Mouse (Mus musculus) embryonic facial prominence, embryonic 14.5 days (tissue): ENCODE measurements around the gene Gm17949. TPM values are rescaled to one million over a fixed set of nuclear protein-coding genes. Genes with fewer than 3 reads are reported as not detected.

Experiments used
- ATAC-seq: fragments of 200-750 bp; cut with Nextera tagmentation; 2 replicates; pipeline ENCODE4 v1.8.0; 2017; ENCODE audit warnings: low read depth, moderate number of reproducible peaks, moderate TSS enrichment
- DNase-seq: peaks from one replicate; pipeline ENCODE4 v3.0.0-alpha.2; 2015; ENCODE audit warnings: low spot score
- H3K27ac ChIP-seq: fragments of 300-500 bp; sonication (generic); replicated peaks from 2 replicates; pipeline ENCODE4 v1.5.1; 2014; ENCODE audit warnings: low read depth, mild to moderate bottlenecking, low read length, moderate library complexity
- H3K27me3 ChIP-seq: fragments of 300-500 bp; sonication (generic); replicated peaks from 2 replicates; pipeline ENCODE4 v1.6.1; 2014; ENCODE audit warnings: low read length; ENCODE audit not compliant: control insufficient read depth, insufficient read depth
- H3K36me3 ChIP-seq: fragments of 300-500 bp; sonication (generic); 2 replicates; pipeline ENCODE4 v1.6.1; 2014; ENCODE audit warnings: low read length, mixed read lengths; ENCODE audit not compliant: control insufficient read depth, insufficient read depth
- H3K4me1 ChIP-seq: fragments of 300-500 bp; sonication (generic); 2 replicates; pipeline ENCODE4 v1.6.1; 2014; ENCODE audit warnings: antibody characterized with exemption, low read length; ENCODE audit not compliant: control insufficient read depth, insufficient read depth
- H3K4me2 ChIP-seq: fragments of 300-500 bp; sonication (generic); 2 replicates; pipeline ENCODE4 v1.6.1; 2014; ENCODE audit warnings: low read depth, mild to moderate bottlenecking, low read length, moderate library complexity, mixed read lengths
- H3K4me3 ChIP-seq: fragments of 300-500 bp; sonication (generic); 2 replicates; pipeline ENCODE4 v1.5.1; 2014; ENCODE audit warnings: low read depth, mild to moderate bottlenecking, low read length
- H3K9ac ChIP-seq: fragments of 300-500 bp; sonication (generic); 2 replicates; pipeline ENCODE4 v1.6.1; 2014; ENCODE audit warnings: low read depth, mild to moderate bottlenecking, low read length, moderate library complexity, mixed read lengths
- H3K9me3 ChIP-seq: fragments of 300-500 bp; sonication (generic); 2 replicates; pipeline ENCODE4 v1.6.1; 2016; ENCODE audit warnings: low read length; ENCODE audit not compliant: control insufficient read depth
- WGBS: fragments of 180-500 bp; shearing (Covaris S2); extraction: QIAGEN DNeasy Blood & Tissue Kit; methylation state at CpG from one replicate; pipeline ENCODE4 v1.1.7; 2014; 5-methylcytosine and 5-hydroxymethylcytosine counted together
- polyA plus RNA-seq: library from polyadenylated mRNA; unstranded; fragments of >200 nt; fragmentation: Nextera tagmentation; extraction: Ambion mirVana; gene quantifications from 2 replicates; pipeline ENCODE4 v1.2.1, GENCODE M21; 2014

Gene Gm17949
- polyA plus RNA-seq, 1 experiment from 2014 or later, result 0.19 TPM

DNA sequence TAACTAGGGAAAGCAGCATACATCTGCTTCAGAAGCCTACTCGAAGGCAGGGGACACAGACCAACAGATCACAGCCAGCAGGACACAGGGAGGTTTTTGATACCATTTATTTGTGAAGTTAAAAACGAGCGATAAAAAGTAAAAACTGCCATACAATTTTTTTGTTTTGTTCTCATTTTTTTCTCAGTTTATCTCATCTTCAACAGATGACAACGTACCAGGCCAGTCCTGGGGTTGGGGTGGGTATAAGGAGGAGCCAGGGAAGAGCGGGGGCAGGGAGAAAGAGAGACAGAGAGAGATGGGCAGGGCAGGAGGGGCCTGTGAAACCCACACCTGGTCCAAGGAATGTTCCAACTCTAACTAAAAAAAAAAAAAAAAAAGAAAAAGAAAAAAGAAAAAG is 9.7 kb downstream of the Gm17949 start:
- 92% methylated on average over 5 of the region's 5 CpGs for WGBS
- no peaks in the 10 kb centered on the region for H3K4me1 ChIP-seq
- no peaks in the 10 kb centered on the region for H3K27me3 ChIP-seq
- no peak overlapping the region for H3K27ac ChIP-seq
- DNase-seq, result no peak
- H3K36me3 ChIP-seq, result peaks cover 67% of the 10 kb centered on the region
- no peak overlapping the region for H3K9ac ChIP-seq
- H3K9me3 ChIP-seq, result no peaks in the 10 kb centered on the region
- H3K4me3 ChIP-seq, result no peak overlapping the region
- no peak for ATAC-seq
- H3K4me2 ChIP-seq, result no peak overlapping the region

DNA sequence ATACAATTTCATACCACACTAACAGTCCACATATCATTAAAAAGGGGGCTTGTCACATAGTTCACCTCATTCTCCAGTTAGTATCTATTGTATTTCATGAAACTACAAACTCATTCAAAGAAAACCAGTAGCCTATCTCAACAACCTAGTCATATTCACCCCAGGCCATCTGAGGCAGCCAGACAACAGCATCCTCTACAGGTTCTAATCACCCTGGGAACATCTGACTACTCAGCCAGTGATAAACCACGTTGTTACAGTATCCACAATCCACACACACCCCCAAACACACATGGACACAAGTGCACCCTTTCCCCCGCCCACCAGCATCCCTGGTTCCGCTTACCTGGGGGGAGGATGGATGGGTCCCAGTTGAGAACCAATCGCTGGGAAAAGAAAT is 16.2 kb downstream of the Gm17949 start:
- DNase-seq (no peak), ATAC-seq (no peak)
- no peak overlapping the region for H3K27ac ChIP-seq
- peaks cover 63% of the 10 kb centered on the region for H3K36me3 ChIP-seq
- H3K9ac ChIP-seq, result no peak overlapping the region
- H3K4me2 ChIP-seq, result no peak overlapping the region
- H3K4me3 ChIP-seq, result no peak overlapping the region
- no peaks in the 10 kb centered on the region for H3K27me3 ChIP-seq
- H3K9me3 ChIP-seq, result no peaks in the 10 kb centered on the region
- peaks cover 13% of the 10 kb centered on the region for H3K4me1 ChIP-seq
- 87% methylated on average over 4 of the region's 4 CpGs for WGBS

DNA sequence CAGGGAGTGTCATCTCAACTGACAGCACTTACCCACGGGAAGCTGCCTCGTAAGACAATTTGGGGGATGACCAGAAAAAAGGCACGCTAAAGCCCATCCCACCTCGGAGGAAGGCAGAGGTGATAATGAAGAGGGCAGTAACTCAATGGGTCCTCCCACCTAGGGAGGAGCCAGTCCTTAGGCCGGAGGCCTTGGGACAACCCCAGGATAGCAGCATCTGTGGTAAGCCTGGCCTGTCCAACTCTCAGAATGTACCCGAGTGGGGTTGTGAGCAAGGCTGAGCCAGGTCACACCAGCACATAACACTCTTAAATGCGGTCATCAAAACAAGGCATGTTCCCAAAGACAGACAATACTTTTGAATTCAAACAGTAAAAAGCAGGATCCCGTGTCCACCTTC is 18.4 kb downstream of the Gm17949 start:
- Histone ChIP-seq H3K36me3 (peaks cover 41% of the 10 kb centered on the region), H3K27me3 (no peaks in the 10 kb centered on the region), H3K4me1 (peaks cover 13% of the 10 kb centered on the region), H3K27ac (no peak overlapping the region), H3K9ac (peak overlapping the region; percentile 100; the same call in 1 of the 2 replicates), H3K4me3 (peak overlapping the region; percentile 99), H3K4me2 (peak overlapping the region; percentile 93), H3K9me3 (no peaks in the 10 kb centered on the region)
- WGBS, result 43% methylated on average over 8 of the region's 8 CpGs
- no peak for DNase-seq
- ATAC-seq, result no peak

DNA sequence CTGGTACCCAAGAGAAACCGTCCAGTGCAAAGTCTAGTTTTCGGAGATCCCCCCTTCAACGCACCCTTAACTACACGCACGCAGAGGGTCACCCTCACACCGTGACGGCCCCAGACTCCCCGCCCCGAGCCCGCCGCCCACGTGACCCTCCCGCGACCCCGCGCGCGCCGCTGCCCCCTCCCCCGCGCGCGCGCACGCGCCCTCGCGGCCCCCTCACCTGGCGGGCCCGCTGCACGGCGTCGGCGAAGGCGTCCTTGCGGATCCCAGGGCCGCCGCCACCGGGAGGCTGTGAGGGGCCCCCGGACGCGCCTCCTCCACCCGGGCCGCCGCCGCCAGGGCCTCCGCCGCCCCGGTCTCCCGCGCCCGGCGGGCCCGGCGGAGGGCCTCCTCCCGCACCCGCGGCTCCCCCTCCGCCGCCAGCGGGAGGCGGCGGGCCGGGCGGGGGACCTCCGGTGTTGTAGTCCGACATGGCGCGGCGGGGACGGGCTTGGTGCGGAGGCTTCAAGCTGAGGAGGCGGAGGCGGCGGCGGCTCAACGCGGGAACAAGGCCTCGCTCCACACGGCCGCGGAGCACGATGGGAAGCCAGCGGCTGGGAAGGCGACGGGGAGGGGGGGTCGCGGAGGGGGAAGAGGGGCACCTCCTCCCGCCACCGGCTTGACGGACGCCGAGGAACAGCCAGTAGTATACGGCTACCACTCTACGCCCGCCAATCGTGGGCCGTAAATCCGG is 19.8 kb downstream of the Gm17949 start, which contains the start of gene Khsrp:
Gene Khsrp (minus strand): TSS at position 592 of the 730 bp plus-strand sequence.
- peak within 1 kb of the TSS; percentile 100 for H3K9ac ChIP-seq
- no peak for ATAC-seq
- H3K4me3 ChIP-seq, result peak within 1 kb of the TSS; percentile 99
- no peaks in the 10 kb centered on the region for H3K27me3 ChIP-seq
- H3K27ac ChIP-seq, result peak within 1 kb of the TSS; percentile 94
- no peaks in the 10 kb centered on the region for H3K9me3 ChIP-seq
- H3K36me3 ChIP-seq, result peaks cover 27% of the 10 kb centered on the region
- DNase-seq, result peak; percentile 41
- H3K4me1 ChIP-seq, result peaks cover 13% of the 10 kb centered on the region
- 0% methylated on average over 7 of the region's 99 CpGs for WGBS
- peak within 1 kb of the TSS; percentile 93 for H3K4me2 ChIP-seq

DNA sequence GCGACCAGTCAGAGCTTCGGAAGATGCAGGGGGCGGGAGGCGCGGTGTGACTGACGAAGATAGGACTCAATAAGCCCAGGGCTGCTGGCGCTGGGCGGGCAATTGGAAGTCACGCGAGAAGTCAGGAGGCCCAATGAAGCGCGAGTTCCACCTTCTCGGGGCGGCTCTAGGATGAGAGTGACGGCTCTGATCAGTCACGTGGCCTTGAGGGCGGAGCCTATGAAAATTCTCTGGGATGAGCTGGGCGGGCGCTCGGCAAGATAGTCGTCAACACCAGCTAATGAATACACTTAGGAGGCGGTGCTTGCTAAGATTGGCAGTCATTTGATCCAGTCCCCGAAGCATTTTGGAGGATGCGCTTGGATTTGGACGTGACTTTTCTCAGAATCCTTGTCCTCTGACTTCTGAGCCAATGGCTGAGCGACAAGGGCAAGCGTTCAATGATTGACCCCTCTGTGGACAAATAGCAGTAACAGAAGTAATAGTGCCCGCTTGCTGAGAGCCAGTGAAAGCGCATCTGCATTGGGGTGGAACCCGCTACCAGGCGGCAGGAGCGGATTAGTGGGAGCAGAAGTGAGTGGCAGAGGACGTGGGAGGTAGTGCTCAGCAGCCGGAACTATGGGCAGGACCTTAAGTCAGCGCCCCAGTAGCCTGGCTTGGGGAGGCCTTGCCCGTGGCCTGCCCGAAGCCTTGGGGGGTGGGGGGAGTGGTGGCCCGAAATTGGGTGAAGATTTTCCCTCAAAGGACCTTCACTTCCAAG is 20.6 kb downstream of the Gm17949 start:
- H3K4me3 ChIP-seq, result peak overlapping the region; percentile 99
- peak overlapping the region; percentile 92 for H3K27ac ChIP-seq
- ATAC-seq, result peak; percentile 95
- peak; percentile 100 for DNase-seq
- H3K36me3 ChIP-seq, result peaks cover 19% of the 10 kb centered on the region
- WGBS, result under 1% methylated on average over 30 of the region's 38 CpGs
- no peaks in the 10 kb centered on the region for H3K9me3 ChIP-seq
- peaks cover 13% of the 10 kb centered on the region for H3K4me1 ChIP-seq
- H3K9ac ChIP-seq, result peak overlapping the region; percentile 65
- peak overlapping the region; percentile 66 for H3K4me2 ChIP-seq
- no peaks in the 10 kb centered on the region for H3K27me3 ChIP-seq

DNA sequence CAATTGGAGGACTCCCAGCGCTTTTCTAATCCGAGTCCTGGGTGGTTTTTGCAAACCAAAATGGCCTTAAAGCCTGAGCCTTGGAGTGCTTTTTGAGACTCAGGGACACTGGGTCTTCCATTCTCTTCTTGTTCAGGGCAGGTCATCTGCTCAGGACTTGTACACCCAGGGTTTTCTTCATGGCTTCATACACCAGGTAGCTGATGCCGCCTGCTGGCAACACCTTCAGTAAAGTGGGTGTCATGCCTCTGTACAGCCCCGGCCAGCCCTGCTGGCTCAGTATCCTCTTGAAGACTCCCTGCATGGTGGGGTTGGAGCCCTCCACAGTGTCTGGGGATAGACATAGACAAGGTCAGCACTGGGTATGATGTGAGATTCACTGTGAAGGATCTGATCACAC is 21.6 kb downstream of the Gm17949 start:
- H3K9ac ChIP-seq, result no peak overlapping the region
- no peaks in the 10 kb centered on the region for H3K9me3 ChIP-seq
- H3K36me3 ChIP-seq, result peaks cover 9% of the 10 kb centered on the region
- no peak overlapping the region for H3K27ac ChIP-seq
- H3K4me3 ChIP-seq, result peak overlapping the region; percentile 46; the same call in 1 of the 2 replicates
- H3K4me2 ChIP-seq, result peak overlapping the region; percentile 66; the same call in 1 of the 2 replicates
- ATAC-seq (no peak), DNase-seq (no peak)
- peaks cover 13% of the 10 kb centered on the region for H3K4me1 ChIP-seq
- WGBS, result 89% methylated on average over 4 of the region's 4 CpGs
- H3K27me3 ChIP-seq, result no peaks in the 10 kb centered on the region

DNA sequence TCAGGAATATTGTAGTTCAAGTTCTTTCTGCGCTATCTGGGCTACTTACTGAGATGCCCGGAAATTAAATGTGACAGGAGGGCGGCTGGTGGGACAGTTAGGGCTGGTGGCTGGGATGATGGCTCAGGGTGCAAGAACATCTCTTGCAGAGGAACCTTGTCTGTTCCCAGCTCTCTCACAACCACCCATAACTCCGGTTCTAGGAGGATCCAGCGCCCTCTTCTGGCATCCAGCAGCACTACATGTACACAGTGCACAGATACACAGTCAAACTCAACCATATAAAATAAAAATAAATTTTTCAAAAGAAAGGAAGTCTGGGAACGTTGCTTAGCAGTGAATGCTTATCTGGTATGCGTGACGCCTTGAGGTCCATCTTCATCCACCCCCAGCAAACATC is 27.7 kb downstream of the Gm17949 start:
- DNase-seq (no peak), ATAC-seq (no peak)
- H3K4me2 ChIP-seq, result no peak overlapping the region
- H3K4me3 ChIP-seq, result no peak overlapping the region
- WGBS, result 39% methylated on average over 8 of the region's 8 CpGs
- peaks cover 3% of the 10 kb centered on the region; the same call in 1 of the 2 replicates for H3K27me3 ChIP-seq
- H3K9ac ChIP-seq, result no peak overlapping the region
- H3K9me3 ChIP-seq, result no peaks in the 10 kb centered on the region
- no peaks in the 10 kb centered on the region for H3K36me3 ChIP-seq
- no peak overlapping the region for H3K27ac ChIP-seq
- no peaks in the 10 kb centered on the region for H3K4me1 ChIP-seq

DNA sequence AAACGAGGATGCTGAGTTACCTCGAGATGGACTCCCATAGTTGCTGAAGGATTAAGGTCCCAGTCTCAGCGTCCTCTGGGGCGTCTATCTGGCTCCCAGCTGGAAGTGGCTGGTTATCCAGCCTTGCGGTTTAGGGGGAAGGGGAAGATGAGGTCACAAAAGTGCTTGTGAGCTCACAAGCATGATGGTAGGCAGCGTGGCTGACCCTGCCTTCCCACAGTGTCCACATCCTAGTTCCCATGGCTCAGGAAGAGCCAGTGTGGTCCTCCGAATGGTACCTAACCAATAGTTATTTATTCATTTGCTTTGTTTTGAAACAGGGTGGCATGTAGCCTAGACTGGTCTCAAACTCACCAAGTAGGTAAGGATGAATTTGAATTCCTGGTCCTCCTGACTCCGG is 30.3 kb downstream of the Gm17949 start, which contains the start of gene Slc25a41:
Gene Slc25a41 (minus strand): TSS at position 101 of the 400 bp plus-strand sequence.
- Histone ChIP-seq H3K27me3 (peaks cover 3% of the 10 kb centered on the region; the same call in 1 of the 2 replicates), H3K4me3 (no peak within 1 kb of the TSS), H3K9me3 (no peaks in the 10 kb centered on the region), H3K4me1 (no peaks in the 10 kb centered on the region), H3K27ac (no peak within 1 kb of the TSS), H3K9ac (no peak within 1 kb of the TSS), H3K4me2 (no peak within 1 kb of the TSS), H3K36me3 (peaks cover 5% of the 10 kb centered on the region; the same call in 1 of the 2 replicates)
- no peak for DNase-seq
- no peak for ATAC-seq
- 76% methylated on average over 8 of the region's 8 CpGs for WGBS
